Mouse (Mus musculus): Measurements from ENCODE around the gene Tub. TPM values are rescaled to one million over a fixed set of nuclear protein-coding genes. Genes with fewer than 3 reads are reported as not detected.

The Tub gene
- total and polyA plus RNA-seq, 2 experiments from 2014 or later = 44.3 to 159 TPM

- Histone ChIP-seq H3K27me3 (ENCODE audit: insufficient read depth, low read length) (no peaks in the 10 kb centered on the region), H3K36me3 (ENCODE audit: insufficient read depth, low read length) (no peaks in the 10 kb centered on the region), H3K4me3 (ENCODE audit: low read depth, low read length) (no peak overlapping the region), H3K9ac (replicated peaks; ENCODE audit: low read length, poor library complexity, severe bottlenecking) (no peak overlapping the region), H3K4me1 (ENCODE audit: insufficient read depth, low read length) (no peaks in the 10 kb centered on the region), H3K4me2 (ENCODE audit: low read depth, low read length, poor library complexity, severe bottlenecking) (no peak overlapping the region), H3K27ac (ENCODE audit: low read depth, low read length) (no peak overlapping the region), H3K9me3 (ENCODE audit: low read length) (no peaks in the 10 kb centered on the region)
- ATAC-seq (ENCODE audit: low FRiP score) = no peak
- no peak for DNase-seq (ENCODE audit: low spot score)
- no peak for TF ChIP-seq CTCF (IDR thresholded peaks at IDR 0.05)
- WGBS = 77% methylated on average over 7 of the region's 7 CpGs
Observed at GRCm38 (mm10) chr7:108993230-108993629, 43.1 kb downstream of the Tub start.

- Histone ChIP-seq H3K4me2 (ENCODE audit: low read depth, low read length, poor library complexity, severe bottlenecking) (no peak overlapping the region), H3K36me3 (ENCODE audit: insufficient read depth, low read length) (no peaks in the 10 kb centered on the region), H3K27me3 (ENCODE audit: insufficient read depth, low read length) (no peaks in the 10 kb centered on the region), H3K9me3 (ENCODE audit: low read length) (no peaks in the 10 kb centered on the region), H3K4me3 (ENCODE audit: low read depth, low read length) (no peak overlapping the region), H3K9ac (replicated peaks; ENCODE audit: low read length, poor library complexity, severe bottlenecking) (no peak overlapping the region), H3K4me1 (ENCODE audit: insufficient read depth, low read length) (no peaks in the 10 kb centered on the region), H3K27ac (ENCODE audit: low read depth, low read length) (no peak overlapping the region)
- no peak for TF ChIP-seq CTCF (IDR thresholded peaks at IDR 0.05)
- 92% methylated on average over 3 of the region's 3 CpGs for WGBS
- DNase-seq (ENCODE audit: low spot score) (peak; percentile 51), ATAC-seq (ENCODE audit: low FRiP score) (no peak)
Observed at GRCm38 (mm10) chr7:108993881-108994291, 43.7 kb downstream of the Tub start.

GRCm38 (mm10) chr7:108996156-108996555 lies 46.0 kb downstream of the Tub start:
- DNase-seq (ENCODE audit: low spot score) (no peak), ATAC-seq (ENCODE audit: low FRiP score) (no peak)
- H3K27ac ChIP-seq (ENCODE audit: low read depth, low read length) = no peak overlapping the region
- no peak overlapping the region for H3K9ac ChIP-seq (replicated peaks; ENCODE audit: low read length, poor library complexity, severe bottlenecking)
- H3K36me3 ChIP-seq (ENCODE audit: insufficient read depth, low read length) = no peaks in the 10 kb centered on the region
- no peaks in the 10 kb centered on the region for H3K9me3 ChIP-seq (ENCODE audit: low read length)
- no peaks in the 10 kb centered on the region for H3K27me3 ChIP-seq (ENCODE audit: insufficient read depth, low read length)
- no peak overlapping the region for H3K4me2 ChIP-seq (ENCODE audit: low read depth, low read length, poor library complexity, severe bottlenecking)
- no peaks in the 10 kb centered on the region for H3K4me1 ChIP-seq (ENCODE audit: insufficient read depth, low read length)
- H3K4me3 ChIP-seq (ENCODE audit: low read depth, low read length) = no peak overlapping the region
- no peak for TF ChIP-seq CTCF (IDR thresholded peaks at IDR 0.05)
- WGBS = 72% methylated on average over 6 of the region's 6 CpGs

- no peak for ATAC-seq (ENCODE audit: low FRiP score)
- Histone ChIP-seq H3K9ac (replicated peaks; ENCODE audit: low read length, poor library complexity, severe bottlenecking) (no peak overlapping the region), H3K4me2 (ENCODE audit: low read depth, low read length, poor library complexity, severe bottlenecking) (no peak overlapping the region), H3K36me3 (ENCODE audit: insufficient read depth, low read length) (no peaks in the 10 kb centered on the region), H3K9me3 (ENCODE audit: low read length) (no peaks in the 10 kb centered on the region), H3K27me3 (ENCODE audit: insufficient read depth, low read length) (no peaks in the 10 kb centered on the region), H3K4me3 (ENCODE audit: low read depth, low read length) (no peak overlapping the region), H3K27ac (ENCODE audit: low read depth, low read length) (no peak overlapping the region), H3K4me1 (ENCODE audit: insufficient read depth, low read length) (no peaks in the 10 kb centered on the region)
- peak; percentile 41 for DNase-seq (ENCODE audit: low spot score)
- WGBS = 40% methylated on average over 4 of the region's 4 CpGs
- TF ChIP-seq CTCF (IDR thresholded peaks at IDR 0.05) = peak; percentile 72
Observed at GRCm38 (mm10) chr7:109000315-109000954, 50.3 kb downstream of the Tub start.

GRCm38 (mm10) chr7:109001971-109002370 lies 51.8 kb downstream of the Tub start:
- no peaks in the 10 kb centered on the region for H3K36me3 ChIP-seq (ENCODE audit: insufficient read depth, low read length)
- H3K27me3 ChIP-seq (ENCODE audit: insufficient read depth, low read length) = no peaks in the 10 kb centered on the region
- H3K4me2 ChIP-seq (ENCODE audit: low read depth, low read length, poor library complexity, severe bottlenecking) = no peak overlapping the region
- H3K27ac ChIP-seq (ENCODE audit: low read depth, low read length) = no peak overlapping the region
- no peak overlapping the region for H3K9ac ChIP-seq (replicated peaks; ENCODE audit: low read length, poor library complexity, severe bottlenecking)
- 76% methylated on average over 4 of the region's 4 CpGs for WGBS
- no peaks in the 10 kb centered on the region for H3K9me3 ChIP-seq (ENCODE audit: low read length)
- no peak overlapping the region for H3K4me3 ChIP-seq (ENCODE audit: low read depth, low read length)
- no peak for TF ChIP-seq CTCF (IDR thresholded peaks at IDR 0.05)
- DNase-seq (ENCODE audit: low spot score) = no peak
- no peak; the same call in 1 of the 2 replicates for ATAC-seq (ENCODE audit: low FRiP score)
- H3K4me1 ChIP-seq (ENCODE audit: insufficient read depth, low read length) = no peaks in the 10 kb centered on the region

- Histone ChIP-seq H3K4me3 (ENCODE audit: low read depth, low read length) (no peak overlapping the region), H3K36me3 (ENCODE audit: insufficient read depth, low read length) (no peaks in the 10 kb centered on the region), H3K4me2 (ENCODE audit: low read depth, low read length, poor library complexity, severe bottlenecking) (no peak overlapping the region), H3K4me1 (ENCODE audit: insufficient read depth, low read length) (no peaks in the 10 kb centered on the region), H3K27ac (ENCODE audit: low read depth, low read length) (no peak overlapping the region), H3K9ac (replicated peaks; ENCODE audit: low read length, poor library complexity, severe bottlenecking) (no peak overlapping the region), H3K9me3 (ENCODE audit: low read length) (no peaks in the 10 kb centered on the region), H3K27me3 (ENCODE audit: insufficient read depth, low read length) (no peaks in the 10 kb centered on the region)
- WGBS = 6% methylated on average over 3 of the region's 3 CpGs
- no peak for TF ChIP-seq CTCF (IDR thresholded peaks at IDR 0.05)
- ATAC-seq (ENCODE audit: low FRiP score) (no peak), DNase-seq (ENCODE audit: low spot score) (no peak)
Observed at GRCm38 (mm10) chr7:109003653-109004052, 53.5 kb downstream of the Tub start.

All from midbrain, postnatal 0 days (tissue).